Mouse (Mus musculus): Measurements from ENCODE around the gene Rasal2.
A peak's percentile ranks its signal among the peaks of the same experiment; 100 is the strongest.

Rasal2 gene

DNA sequence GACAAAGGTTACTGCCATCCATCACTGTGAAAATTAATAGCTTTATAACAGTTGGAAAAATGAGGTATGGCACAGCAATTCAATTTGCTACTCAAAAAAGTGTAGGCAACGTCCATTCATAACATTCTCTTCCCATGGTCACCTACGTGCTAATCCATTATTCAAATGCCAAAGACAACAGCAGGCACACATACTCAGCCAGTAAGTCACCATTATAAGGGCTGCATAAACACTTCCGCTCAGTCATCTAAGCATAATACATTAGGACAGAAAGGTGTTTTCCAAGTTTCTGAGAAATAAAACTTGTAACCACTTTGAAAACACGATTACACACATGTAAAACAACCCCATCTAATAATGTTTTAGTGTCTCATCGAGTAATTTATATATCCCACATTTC, 44.1 kb downstream of the Rasal2 start:
- no peak for DNase-seq (ENCODE audit: inconsistent age in 2 of 2, low spot score in 1 of 2)

DNA sequence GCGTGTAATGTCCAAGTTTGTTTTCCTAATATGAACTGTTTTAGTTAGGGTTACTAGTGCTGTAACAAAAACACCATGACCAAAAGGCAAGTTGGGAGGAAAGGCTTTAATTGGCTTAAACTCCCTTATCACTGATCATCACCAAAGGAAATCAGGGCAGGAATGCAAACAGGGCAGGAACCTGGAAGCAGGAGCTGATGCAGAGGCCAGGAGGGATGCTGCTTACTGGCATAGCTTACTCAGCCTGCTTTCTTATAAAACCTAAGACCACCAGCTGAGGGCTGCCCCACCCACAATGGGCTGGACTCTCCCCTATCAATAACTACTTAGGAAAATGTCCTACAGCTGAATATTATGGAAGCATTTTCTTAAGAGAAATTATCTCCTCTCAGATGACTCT, 65.7 kb downstream of the Rasal2 start:
- DNase-seq (ENCODE audit: inconsistent age in 2 of 2, low spot score in 1 of 2): no peak

DNA sequence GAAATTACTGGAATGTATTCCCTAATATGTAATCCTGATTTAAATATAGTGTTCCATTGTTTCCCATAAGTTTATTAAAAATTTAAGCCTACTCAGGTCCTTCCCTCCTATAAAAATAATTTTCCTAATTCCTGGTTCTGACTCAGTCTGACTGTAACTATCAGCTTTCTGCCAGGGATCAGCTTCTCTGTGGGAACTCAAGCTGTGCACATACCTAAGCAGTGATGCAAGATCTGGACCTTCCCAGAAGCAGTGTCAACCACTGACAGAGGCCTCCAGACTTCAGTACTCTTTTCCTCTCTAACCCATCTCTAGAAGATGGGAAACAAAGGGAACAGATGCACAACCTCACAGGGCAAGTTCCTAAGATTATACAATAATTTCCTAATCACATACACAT, 68.9 kb downstream of the Rasal2 start:
- peak; percentile 41 to 46 for DNase-seq (ENCODE audit: inconsistent age in 2 of 2, low spot score in 1 of 2)

DNA sequence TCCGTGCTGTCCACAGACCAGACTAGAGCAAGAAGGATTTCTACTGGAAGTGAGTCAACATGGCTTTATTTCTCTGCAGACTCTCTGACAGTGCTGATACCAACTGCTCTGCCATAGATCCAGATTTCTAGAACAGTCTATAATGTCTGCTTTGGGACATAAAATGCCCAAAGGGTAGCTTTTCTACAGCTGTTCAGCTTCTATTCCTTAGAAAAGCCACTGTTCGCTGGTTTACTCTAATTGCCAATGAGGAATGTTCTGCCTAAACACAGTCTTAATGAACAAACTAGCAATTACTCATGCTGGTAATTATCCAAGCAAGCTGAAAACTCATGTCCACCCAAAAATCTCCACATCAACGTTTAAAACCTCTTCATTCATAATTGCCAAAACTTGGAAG, 77.6 kb downstream of the Rasal2 start:
- DNase-seq (ENCODE audit: inconsistent age in 2 of 2, low spot score in 1 of 2): no peak

DNA sequence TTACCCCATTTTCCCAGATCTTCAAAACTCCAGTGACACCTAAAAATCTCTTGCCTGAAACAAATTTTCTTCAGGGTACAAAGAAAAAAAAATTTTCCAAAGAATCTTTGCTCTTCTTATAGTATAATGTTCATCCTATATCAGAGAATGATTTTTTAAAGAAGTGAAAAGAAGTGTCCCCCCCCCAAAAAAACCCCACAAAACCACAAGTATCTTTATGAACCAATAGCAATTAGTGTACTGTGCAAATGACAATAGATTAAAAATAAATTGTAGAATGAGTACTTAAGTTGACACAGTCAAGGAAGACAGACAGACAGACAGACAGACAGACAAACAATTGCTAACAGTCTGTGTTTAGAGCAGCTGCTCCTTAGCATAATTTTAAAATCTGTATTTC, 84.3 kb downstream of the Rasal2 start:
- no peak for DNase-seq (ENCODE audit: inconsistent age in 2 of 2, low spot score in 1 of 2)

DNA sequence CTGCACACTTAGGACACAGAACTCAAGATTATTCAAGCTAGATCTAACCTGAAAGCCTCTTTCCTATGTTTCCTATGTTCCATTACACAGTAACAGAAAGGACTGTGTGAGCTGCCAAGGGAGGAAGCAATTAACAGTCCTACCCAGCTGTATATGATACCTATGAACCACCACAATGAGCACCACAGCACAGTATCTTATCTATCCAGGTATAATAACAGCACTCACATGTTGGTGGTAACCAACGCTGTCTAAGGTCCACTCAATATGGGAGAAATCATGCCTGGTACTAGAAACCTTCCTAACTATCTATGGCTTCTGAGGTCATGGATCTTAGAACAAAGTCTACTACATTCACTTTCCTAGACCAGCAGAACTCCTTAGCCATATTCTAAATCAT, 89.3 kb downstream of the Rasal2 start:
- no peak for DNase-seq (ENCODE audit: inconsistent age in 2 of 2, low spot score in 1 of 2)

DNA sequence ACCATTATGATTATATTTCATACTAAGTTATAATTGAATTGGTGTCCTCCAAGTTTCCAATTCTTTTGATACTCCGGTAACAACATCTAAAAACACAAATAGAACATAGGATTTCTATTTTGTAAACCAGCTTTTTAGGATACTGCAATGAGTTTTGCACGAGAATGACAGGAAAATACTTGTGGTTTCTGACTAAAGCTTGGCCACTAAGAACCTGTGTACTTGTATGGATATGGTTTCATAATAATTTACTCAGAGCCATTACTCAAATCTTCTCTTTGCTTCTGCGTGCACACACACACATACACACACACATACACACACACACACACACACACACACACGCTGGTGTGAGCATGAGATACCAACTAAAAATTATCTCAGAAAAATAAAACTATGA, 93.5 kb downstream of the Rasal2 start:
- DNase-seq (ENCODE audit: inconsistent age in 2 of 2, low spot score in 1 of 2): no peak

DNA sequence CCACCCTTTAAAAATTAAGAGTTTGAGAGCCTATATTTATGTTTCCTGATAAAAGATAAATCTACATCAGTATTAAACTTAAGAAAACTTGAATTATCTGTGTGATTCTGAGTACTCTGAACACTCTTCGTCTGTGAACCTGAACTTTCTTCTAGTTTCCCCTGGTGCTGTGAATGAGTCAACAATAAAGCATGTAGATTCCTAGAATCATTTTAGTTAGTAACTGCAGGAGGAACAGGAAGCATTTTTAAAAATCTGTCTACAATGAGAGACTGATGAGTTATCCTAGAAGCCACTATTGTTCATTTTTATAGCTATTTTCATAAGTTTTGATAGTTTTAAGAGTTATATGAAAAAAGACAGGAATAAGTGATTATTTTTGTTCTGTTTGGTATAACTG, 111.1 kb downstream of the Rasal2 start:
- no peak for DNase-seq (ENCODE audit: inconsistent age in 2 of 2, low spot score in 1 of 2)

DNA sequence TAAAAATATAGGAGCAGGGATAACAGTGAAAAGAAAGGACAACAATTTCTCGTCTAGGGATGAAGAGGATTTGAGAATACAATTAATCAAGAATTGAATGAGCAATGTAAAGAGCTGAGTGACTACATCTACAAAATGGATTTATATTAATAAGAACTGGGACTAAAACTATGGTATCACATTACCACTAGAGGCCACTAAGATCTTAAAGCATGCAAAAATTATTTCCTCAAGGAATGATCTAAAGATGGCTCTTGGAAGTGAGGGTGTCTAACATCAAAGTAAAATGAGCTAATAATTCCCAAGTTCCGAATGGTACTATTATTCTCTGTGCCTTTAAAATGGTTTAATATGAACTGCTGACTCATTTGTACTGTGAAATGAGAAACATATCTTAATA, 112.8 kb downstream of the Rasal2 start:
- DNase-seq (ENCODE audit: inconsistent age in 2 of 2, low spot score in 1 of 2): peak in 1 of 2 experiments; percentile 32

DNA sequence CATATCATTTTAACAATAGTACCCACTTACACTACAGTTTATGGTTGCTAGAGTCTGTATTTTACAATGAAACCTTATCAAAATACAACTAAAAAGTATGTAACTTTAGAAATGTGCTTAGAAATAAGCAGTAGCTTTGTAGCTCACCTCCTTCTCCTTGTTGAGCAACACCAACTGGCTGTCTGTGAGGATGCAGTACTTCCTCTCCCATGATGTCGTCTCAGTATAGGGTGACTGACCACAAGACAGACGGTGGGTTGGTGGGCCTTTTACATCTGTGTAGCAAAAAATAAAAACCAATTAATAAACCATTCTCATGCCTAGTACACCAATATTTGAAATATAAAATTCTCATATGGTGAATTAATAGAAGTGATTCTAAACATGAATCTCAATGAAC, 113.4 kb downstream of the Rasal2 start:
- no peak for DNase-seq (ENCODE audit: inconsistent age in 2 of 2, low spot score in 1 of 2)

DNA sequence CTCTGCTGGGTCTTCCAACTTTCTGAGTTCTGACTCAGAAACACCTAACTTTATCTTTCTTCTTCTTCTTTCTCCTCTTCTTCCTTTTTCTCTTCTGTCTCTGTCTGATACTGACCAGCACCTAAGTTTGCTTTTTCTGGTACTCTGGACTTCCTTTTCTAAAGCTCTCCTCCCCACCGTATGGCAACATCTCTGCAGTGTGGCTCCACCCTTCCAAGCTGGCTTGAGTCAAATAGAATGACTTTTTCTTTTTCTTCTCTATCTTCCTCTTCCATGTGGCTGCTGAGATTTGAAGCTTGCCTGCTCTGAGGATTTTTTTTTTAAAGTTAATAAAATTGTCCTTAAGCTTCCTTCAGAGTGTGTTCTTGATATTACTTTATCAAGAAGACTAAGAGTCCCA, 115.3 kb downstream of the Rasal2 start:
- no peak for DNase-seq (ENCODE audit: inconsistent age in 2 of 2, low spot score in 1 of 2)

DNA sequence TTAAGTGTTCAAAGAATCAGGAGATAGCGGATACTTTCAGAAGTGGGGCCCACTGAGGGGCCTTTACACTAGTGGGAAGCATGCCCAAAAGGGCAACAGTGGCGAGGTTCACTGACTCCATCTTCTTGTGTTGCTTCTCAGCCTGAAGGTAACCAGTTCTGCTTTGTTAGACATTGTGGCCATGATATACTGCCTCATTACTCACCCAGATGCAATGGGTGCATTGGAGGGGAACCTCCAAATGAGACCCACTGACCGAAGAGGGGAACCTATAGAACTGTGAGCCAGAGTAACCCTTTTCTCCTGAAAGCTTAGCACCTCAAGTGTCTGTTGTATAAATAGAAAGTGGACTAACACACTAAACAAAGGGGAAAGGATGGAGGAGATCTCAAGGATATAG, 116.5 kb downstream of the Rasal2 start:
- no peak for DNase-seq (ENCODE audit: inconsistent age in 2 of 2, low spot score in 1 of 2)

DNA sequence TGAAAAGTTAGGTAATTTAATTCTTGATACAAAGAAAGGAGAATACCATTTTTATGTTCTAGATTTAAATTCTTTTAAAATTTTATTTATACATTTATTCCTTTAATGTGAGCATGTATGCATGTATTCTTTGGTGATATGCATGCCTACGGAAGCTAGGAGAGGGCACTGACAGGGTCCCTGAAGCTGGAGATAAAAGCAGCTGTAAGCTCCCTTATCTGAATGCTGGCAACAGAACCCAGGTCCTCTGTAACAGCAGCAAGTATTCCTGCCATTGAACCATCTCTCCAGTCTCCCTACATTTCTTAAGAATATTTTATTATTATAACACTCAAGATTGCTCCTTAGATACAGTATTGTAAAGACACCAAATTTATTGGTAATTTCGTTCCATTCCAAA, 122.2 kb downstream of the Rasal2 start:
- DNase-seq (ENCODE audit: inconsistent age in 2 of 2, low spot score in 1 of 2): no peak

DNA sequence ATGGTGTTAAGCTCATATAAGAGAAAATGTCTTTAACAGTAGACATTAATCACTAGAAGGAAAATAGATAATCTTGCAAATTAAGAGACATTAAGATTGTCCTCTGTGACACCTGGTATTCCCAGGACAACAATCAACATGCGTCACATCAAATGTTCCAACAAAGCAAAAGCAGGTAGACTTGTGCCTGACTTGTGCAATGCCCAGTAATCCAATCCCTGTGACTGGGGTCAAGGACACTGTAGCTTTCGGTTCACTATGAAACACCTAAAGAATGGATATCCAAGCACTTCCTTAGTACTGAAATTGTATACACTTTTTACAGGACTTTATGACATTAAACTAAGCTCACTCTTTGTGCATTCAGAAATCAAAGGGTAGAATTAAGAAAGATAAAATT, 123.1 kb downstream of the Rasal2 start:
- DNase-seq (ENCODE audit: inconsistent age in 2 of 2, low spot score in 1 of 2): no peak

DNA sequence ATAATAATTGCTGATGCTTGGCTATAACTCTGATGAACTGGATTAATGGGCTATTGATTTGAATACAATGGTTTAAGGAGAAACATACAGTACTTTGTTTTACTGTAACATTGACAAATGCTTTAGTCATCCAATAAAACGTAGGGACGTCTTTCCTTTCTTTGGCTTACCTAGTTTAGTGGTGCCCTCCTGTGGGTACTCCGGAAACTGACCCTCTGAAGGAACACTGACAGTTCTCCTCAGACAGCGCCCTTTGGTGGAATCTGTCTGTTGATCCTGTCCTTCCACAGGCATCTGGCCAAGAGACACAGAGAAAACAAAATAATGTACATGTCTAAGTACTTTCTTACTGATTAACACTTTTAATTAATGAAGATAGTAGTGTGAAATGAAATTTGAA, 125.8 kb downstream of the Rasal2 start:
- peak; percentile 36 to 81 for DNase-seq (ENCODE audit: inconsistent age in 2 of 2, low spot score in 1 of 2)

DNA sequence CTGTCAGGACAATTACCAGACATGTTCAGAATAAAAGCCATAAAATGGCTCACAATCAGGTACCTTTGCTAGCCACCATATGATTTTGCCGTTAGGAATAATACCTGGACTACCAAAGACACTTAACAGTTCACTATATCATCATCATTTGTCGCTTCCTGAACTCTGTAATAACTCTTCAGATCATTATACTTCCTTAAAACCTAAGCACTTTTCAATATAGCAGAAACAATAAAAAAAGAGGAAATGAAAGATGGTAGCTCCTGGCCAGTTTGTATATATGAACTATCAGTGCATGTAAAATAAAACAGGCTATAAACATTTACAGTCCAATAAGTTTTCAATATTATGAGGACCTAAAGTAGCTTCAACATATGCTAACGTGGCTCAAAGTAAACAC, 127.0 kb downstream of the Rasal2 start:
- DNase-seq (ENCODE audit: inconsistent age in 2 of 2, low spot score in 1 of 2): no peak

DNA sequence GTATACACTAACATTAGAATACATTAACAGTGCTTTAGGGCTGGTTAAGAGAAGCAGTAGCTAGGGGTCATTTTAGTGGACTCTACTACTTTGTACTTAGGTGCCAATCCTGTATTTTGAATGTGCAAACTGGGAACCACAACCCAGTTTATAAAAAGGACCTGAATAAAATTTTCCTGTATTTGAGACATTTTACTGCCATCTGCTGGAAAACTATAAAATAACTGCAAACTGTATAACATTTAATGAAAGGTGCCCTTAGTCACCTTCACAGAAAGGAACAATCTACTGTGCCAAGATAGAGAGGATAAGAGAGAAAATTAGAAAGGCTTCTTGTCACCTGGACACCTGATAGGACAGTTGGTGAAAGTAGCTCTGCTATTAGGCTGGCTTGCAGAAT, 131.6 kb downstream of the Rasal2 start:
- DNase-seq (ENCODE audit: inconsistent age in 2 of 2, low spot score in 1 of 2): peak in 1 of 2 experiments; percentile 57

DNA sequence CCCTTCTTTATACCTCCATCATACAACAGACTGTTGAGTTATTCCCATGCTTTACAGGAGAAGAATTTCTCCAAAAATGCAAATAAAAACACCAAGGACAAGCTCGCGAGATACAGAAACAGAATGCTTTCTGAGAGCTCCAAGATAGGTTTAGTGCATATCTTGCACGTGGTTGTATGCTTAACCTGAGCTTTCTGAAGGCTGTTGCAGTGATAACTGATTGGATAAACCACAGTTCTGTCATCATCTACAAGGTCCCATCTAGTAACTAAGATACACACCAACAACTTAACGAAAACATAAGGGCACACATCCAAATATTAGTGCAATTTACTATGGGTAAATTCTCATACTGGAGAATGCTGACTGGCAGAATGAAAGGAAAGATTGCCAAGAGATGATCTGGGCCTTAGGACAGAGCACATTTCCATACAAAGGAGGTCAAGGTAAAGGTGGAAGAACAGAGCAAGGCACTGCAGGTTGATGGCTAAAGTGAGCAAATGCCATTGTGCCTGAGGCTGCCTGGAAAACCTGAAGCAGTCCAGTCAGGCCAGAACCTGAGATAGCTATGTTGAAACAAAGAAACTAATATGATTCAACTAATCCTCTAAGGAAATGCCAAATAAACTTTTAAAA, 136.6 kb downstream of the Rasal2 start:
- DNase-seq (ENCODE audit: inconsistent age in 2 of 2, low spot score in 1 of 2): no peak

DNA sequence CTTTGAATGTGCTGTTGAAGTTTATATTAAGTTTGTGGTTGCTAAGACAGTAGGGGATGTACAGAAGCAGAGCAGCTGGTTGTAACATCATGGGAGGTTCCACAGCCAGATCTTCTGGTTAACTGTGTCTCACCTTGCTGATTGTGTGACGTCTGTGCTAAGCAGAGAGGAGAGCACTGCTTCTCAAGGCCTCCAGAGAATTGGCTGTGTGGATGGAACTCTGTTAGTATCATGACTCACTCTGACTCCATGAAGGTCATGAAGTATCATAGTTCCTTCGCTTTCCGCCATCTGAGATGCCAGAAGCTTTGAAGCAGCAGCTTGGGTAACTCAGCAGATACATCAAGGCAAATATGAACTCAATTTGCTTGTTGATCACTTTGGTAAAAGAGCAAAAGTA, 144.5 kb downstream of the Rasal2 start:
- DNase-seq (ENCODE audit: inconsistent age in 2 of 2, low spot score in 1 of 2): peak; percentile 66 to 83

DNA sequence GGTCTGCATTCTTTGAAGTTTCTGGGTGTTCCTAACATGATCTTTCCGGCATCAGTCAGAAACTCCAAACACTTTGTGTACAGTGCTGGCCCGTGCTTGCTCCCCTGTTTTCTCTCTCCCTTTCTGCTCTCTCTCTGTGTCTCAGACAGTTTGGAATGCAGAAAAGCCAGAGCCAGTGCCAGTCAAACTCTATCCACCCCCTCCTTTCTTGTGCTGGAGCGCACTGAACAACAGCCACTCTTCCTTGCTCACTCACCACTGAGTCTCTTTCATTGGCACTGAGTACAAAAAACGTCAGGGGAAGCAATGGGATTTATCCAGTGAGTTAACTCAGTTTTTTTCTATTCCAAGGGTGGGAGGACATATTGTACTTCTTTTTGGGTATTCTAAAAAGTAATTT, 155.8 kb downstream of the Rasal2 start:
- DNase-seq (ENCODE audit: inconsistent age in 2 of 2, low spot score in 1 of 2): peak; percentile 24 to 37

DNA sequence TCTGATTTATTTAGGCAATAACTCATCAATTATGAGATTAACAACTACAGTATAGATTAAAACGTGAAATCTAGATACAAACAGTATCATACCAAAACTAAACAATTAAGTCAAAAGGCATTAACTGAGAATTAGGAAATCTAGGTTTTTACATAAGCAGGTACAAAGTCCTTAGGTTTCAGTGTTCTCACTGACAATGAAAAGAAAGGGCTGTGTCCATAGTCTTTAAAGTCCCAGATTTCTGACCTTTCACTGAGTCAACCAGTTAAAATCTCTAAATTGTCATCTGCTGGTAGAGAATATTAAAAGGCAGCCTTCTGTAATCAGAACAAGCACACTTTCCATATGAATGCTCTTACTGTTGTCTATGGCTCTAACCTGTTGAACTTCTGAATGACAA, 156.6 kb downstream of the Rasal2 start:
- DNase-seq (ENCODE audit: inconsistent age in 2 of 2, low spot score in 1 of 2): no peak

DNA sequence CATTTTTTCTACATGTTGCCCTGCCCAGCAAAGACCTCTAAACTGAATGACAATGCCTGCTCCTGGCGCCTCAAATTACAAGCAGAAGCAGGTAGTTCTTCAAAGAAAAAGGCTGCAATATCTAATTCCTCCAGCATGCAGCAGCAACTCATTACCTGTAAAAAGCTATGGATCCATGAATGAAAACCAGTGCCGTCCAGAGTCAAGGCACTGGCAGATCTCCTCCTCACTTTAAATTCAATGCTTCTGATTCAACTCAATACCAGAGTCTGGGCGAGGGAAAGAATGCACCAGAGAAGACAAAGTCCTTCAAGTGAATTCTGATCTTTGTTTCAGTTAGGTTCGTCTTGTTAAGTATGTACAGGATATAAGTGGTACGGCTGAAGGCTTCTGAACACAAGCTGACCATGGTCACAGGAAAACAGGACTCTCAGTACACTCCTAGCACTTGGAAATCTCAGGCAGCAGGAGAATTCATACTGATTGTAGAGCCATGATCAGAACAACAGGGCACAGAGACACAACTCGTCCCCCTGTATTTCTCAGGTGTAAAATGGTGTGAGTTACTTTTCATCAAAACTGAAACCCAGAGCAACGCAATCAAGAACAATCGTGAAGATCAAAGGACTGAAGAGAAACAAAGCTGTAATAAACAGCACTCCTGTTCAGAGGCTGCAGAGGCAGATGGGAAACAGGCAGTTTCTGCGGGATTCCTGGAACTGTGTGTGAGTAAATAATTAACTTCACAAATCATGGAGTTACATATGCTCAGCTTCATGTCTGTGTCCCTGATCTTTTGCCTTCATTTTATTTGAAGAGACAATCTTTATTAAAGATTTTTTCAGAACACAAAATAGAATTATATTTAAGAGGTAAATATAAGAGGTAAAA, 158.6 kb downstream of the Rasal2 start:
- no peak for DNase-seq (ENCODE audit: inconsistent age in 2 of 2, low spot score in 1 of 2)

DNA sequence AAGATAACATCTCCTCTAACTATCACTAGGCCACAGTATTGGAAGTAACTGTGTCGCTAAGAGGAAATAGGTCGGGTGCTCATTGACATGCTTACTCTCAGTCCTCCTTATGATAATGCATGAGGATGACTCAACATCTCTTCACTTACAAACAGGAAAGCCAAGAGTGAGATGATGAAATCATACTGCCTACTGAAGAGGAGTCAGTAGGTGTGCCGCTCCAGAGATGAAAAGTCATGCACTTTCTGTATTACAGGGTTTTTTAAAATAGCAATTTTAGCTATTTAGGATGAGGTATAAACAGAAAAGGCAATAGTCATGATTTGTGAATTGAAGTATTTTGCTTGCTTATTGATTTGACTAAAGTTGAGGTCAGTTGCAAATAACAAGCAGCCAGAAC, 164.3 kb downstream of the Rasal2 start:
- DNase-seq (ENCODE audit: inconsistent age in 2 of 2, low spot score in 1 of 2): peak in 1 of 2 experiments; percentile 29
